ENCODE assay signal across 42 mouse cellular contexts in the genomic region with DNA sequence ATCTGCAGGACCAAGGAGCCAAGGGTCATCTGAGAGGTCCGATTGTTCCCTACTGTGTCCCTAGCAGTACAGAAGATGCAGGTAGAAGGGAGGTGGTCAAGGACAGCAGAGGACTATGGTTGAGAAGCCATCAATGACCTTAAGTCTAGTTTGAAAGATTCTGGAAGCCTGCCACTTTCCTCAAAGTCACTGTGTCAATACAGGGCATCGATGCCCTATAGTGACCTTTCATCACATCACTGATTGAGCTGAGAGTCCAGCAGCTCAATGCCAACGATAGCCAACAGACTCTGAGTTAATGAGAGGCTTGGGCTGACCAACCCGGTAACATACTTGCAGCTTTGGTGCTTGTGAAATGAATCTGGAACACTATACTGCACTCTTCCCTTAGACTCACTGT. TPM values are rescaled to one million over a fixed set of nuclear protein-coding genes. Genes with fewer than 3 reads are reported as not detected.
"Had no signal": no experiment of that assay in that cellular context is flagged by ENCODE, and none has a peak within 500 bp of the region (broad histone marks: within the 10 kb centered on the region; RNA-seq: fewer than 3 reads in every experiment).

No protein-coding gene starts in this region.

- H3K27ac ChIP-seq: left cerebral cortex, adult 2 months; limb, embryonic 10.5 days; limb, embryonic 12.5 days; limb, embryonic 13.5 days; limb, embryonic 15.5 days; liver, embryonic 13.5 days; liver, embryonic 14.5 days; liver, embryonic 15.5 days; lung, embryonic 15.5 days; macrophage; midbrain, embryonic 10.5 days; midbrain, embryonic 12.5 days; midbrain, embryonic 13.5 days; midbrain, embryonic 15.5 days; neural tube, embryonic 12.5 days had no signal

- H3K36me3 ChIP-seq: limb, embryonic 10.5 days; limb, embryonic 12.5 days; limb, embryonic 15.5 days; liver, embryonic 13.5 days; liver, embryonic 15.5 days; lung, embryonic 15.5 days; midbrain, embryonic 10.5 days; midbrain, embryonic 12.5 days; midbrain, embryonic 15.5 days; neural tube, embryonic 12.5 days had no signal

- H3K9ac ChIP-seq: limb, embryonic 12.5 days; limb, embryonic 13.5 days; limb, embryonic 15.5 days; liver, embryonic 13.5 days; liver, embryonic 14.5 days; liver, embryonic 15.5 days; lung, embryonic 14.5 days; lung, embryonic 15.5 days; midbrain, embryonic 12.5 days; midbrain, embryonic 13.5 days; midbrain, embryonic 15.5 days; neural tube, embryonic 12.5 days had no signal

- H3K4me3 ChIP-seq: left cerebral cortex, adult 2 months; limb, embryonic 10.5 days; limb, embryonic 12.5 days; limb, embryonic 13.5 days; limb, embryonic 15.5 days; liver, embryonic 13.5 days; liver, embryonic 15.5 days; lung, embryonic 15.5 days; megakaryocyte, embryonic 14.5 days; midbrain, embryonic 10.5 days; midbrain, embryonic 12.5 days; midbrain, embryonic 13.5 days; midbrain, embryonic 15.5 days; myocyte; neural tube, embryonic 12.5 days had no signal

- ATAC-seq: lung, postnatal 0 days; midbrain, embryonic 13.5 days; midbrain, embryonic 15.5 days; midbrain, embryonic 16.5 days had no signal

- H3K27me3 ChIP-seq: limb, embryonic 12.5 days; limb, embryonic 13.5 days; limb, embryonic 15.5 days; liver, embryonic 13.5 days; liver, embryonic 15.5 days; lung, embryonic 15.5 days; megakaryocyte, embryonic 14.5 days; midbrain, embryonic 12.5 days; midbrain, embryonic 13.5 days; midbrain, embryonic 15.5 days; neural tube, embryonic 12.5 days had no signal

- H3K4me2 ChIP-seq: limb, embryonic 12.5 days; limb, embryonic 13.5 days; limb, embryonic 15.5 days; liver, embryonic 13.5 days; liver, embryonic 15.5 days; lung, embryonic 14.5 days; lung, embryonic 15.5 days; midbrain, embryonic 11.5 days; midbrain, embryonic 12.5 days; midbrain, embryonic 13.5 days; midbrain, embryonic 15.5 days; neural tube, embryonic 12.5 days had no signal

- H3K4me1 ChIP-seq: limb, embryonic 10.5 days; limb, embryonic 12.5 days; limb, embryonic 13.5 days; limb, embryonic 15.5 days; liver, embryonic 13.5 days; liver, embryonic 15.5 days; megakaryocyte, embryonic 14.5 days; midbrain, embryonic 12.5 days; midbrain, embryonic 15.5 days had no signal

- H3K9me3 ChIP-seq: limb, embryonic 10.5 days; limb, embryonic 12.5 days; limb, embryonic 13.5 days; limb, embryonic 15.5 days; liver, embryonic 13.5 days; liver, embryonic 15.5 days; lung, embryonic 15.5 days; megakaryocyte, embryonic 14.5 days; midbrain, embryonic 10.5 days; midbrain, embryonic 12.5 days; midbrain, embryonic 13.5 days; midbrain, embryonic 15.5 days; neural tube, embryonic 12.5 days had no signal

- DNase-seq: layer of hippocampus, postnatal 36 days; left cerebral cortex, postnatal 4 days; liver, embryonic 13.5 days; lung, adult 18-20 months; lung, adult 2 months; lung, embryonic 14.5 days; lung, postnatal 10 days; lung, postnatal 14 days; lung, postnatal 36 days; lung, postnatal 4 days; midbrain, embryonic 14.5 days had no signal

RNA-seq across cellular contexts. Expression of a gene that starts 16.7 kb away (rescaled TPM):
- total RNA-seq: layer of hippocampus, postnatal 36 days; left cerebral cortex, adult 18-20 months; left cerebral cortex, adult 2 months; left cerebral cortex, adult 8-10 months; left cerebral cortex, postnatal 10 days; left cerebral cortex, postnatal 14 days; left cerebral cortex, postnatal 25 days; left cerebral cortex, postnatal 36 days; left cerebral cortex, postnatal 4 days; megakaryocyte progenitor cell, adult 5-6 weeks; megakaryocyte, adult 5-6 weeks; megakaryocyte-erythroid progenitor cell, adult 5-6 weeks; midbrain, postnatal 0 days; monocyte, adult 5-6 weeks had no signal
- polyA plus RNA-seq: lung, adult 2 months; macrophage; myocyte had no signal

RNA-seq across cellular contexts. Expression of a gene that starts 48.2 kb away (rescaled TPM):
- total RNA-seq: layer of hippocampus, postnatal 36 days; left cerebral cortex, adult 2 months; left cerebral cortex, postnatal 10 days; left cerebral cortex, postnatal 14 days; left cerebral cortex, postnatal 25 days; left cerebral cortex, postnatal 36 days; megakaryocyte-erythroid progenitor cell, adult 5-6 weeks; midbrain, postnatal 0 days had no signal
- polyA plus RNA-seq: limb, embryonic 10.5 days; limb, embryonic 11.5 days; limb, embryonic 12.5 days; midbrain, embryonic 10.5 days; midbrain, embryonic 11.5 days; midbrain, embryonic 12.5 days; midbrain, embryonic 13.5 days; midbrain, embryonic 14.5 days; midbrain, embryonic 16.5 days; midbrain, postnatal 0 days had no signal
